Mouse (Mus musculus): ENCODE measurements around the gene Ubn1.

DNA sequence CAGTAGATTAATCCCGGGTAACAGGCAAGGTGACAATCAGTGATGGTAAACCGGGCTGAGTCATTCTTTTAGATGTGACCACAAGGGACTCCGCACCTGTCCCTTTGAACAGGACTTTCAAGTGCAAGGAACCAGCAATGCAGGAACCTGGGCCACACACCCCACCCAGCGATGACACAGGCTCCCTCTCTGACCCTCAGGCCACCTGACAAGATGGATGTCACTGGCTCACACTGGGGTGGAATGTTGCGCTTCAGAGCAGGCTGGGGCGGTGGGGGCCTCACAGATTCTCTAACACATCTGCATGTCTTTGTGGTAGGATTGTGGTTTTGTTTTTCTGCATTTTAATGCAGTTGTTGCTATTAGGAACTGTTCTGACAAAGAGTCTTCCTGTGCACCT lies 73.6 kb downstream of the Ubn1 start:
- no peak for TF ChIP-seq CTCF (IDR thresholded peaks at IDR 0.05; ENCODE audit: low read depth, low read length)
- TF ChIP-seq POLR2A (IDR thresholded peaks at IDR 0.05; ENCODE audit: extremely low read depth, insufficient read depth, low read length): no peak
